Mouse (Mus musculus): Measurements from ENCODE around the gene Gm29094.
"Not testable (repeated sequence)": the region's sequence is repeated elsewhere in the genome, so short reads cannot be mapped to it uniquely, and the experiment has no call there.

- not testable (repeated sequence) for TF ChIP-seq POLR2A (IDR thresholded peaks at IDR 0.05; ENCODE audit: low read depth, low read length); CTCF (IDR thresholded peaks at IDR 0.05; ENCODE audit: extremely low read depth, insufficient read depth, insufficient read length, insufficient replicate concordance)
These were observed 26.6 kb upstream of the Gm29094 start for GRCm38 (mm10) chr9:89172539-89172938.
